Mouse (Mus musculus) liver, embryonic 16.5 days (tissue): Measurements from ENCODE around the gene Vps4b. TPM values are rescaled to one million over a fixed set of nuclear protein-coding genes. Genes with fewer than 3 reads are reported as not detected.

Experiments
- ATAC-seq: fragments of 200-750 bp; cut with Nextera tagmentation; 2 replicates; pipeline ENCODE4 v1.8.0; 2017; ENCODE audit warnings: low read depth, mild to moderate bottlenecking, moderate number of reproducible peaks, moderate library complexity
- H3K27ac ChIP-seq: fragments of 300-500 bp; sonication (generic); 2 replicates; pipeline ENCODE4 v1.5.1; 2014; ENCODE audit warnings: mild to moderate bottlenecking, low read length
- H3K27me3 ChIP-seq: fragments of 300-500 bp; sonication (generic); 2 replicates; pipeline ENCODE4 v1.6.1; 2014; ENCODE audit warnings: low read depth, low read length, mixed read lengths; ENCODE audit not compliant: control insufficient read depth, insufficient read depth
- H3K36me3 ChIP-seq: fragments of 300-500 bp; sonication (generic); 2 replicates; pipeline ENCODE4 v1.6.1; 2014; ENCODE audit warnings: mild to moderate bottlenecking; ENCODE audit not compliant: control insufficient read depth, insufficient read depth
- H3K4me1 ChIP-seq: fragments of 300-500 bp; sonication (generic); 2 replicates; pipeline ENCODE4 v1.6.1; 2014; ENCODE audit warnings: low read depth, low read length, mixed read lengths; ENCODE audit not compliant: control insufficient read depth
- H3K4me2 ChIP-seq: fragments of 300-500 bp; sonication (generic); 2 replicates; pipeline ENCODE4 v1.6.1; 2014; ENCODE audit warnings: low read depth, low read length, mixed read lengths
- H3K4me3 ChIP-seq: fragments of 300-500 bp; sonication (generic); 2 replicates; pipeline ENCODE4 v1.5.1; 2014; ENCODE audit warnings: low read depth, mild to moderate bottlenecking, low read length
- H3K9ac ChIP-seq: fragments of 300-500 bp; sonication (generic); 2 replicates; pipeline ENCODE4 v1.6.1; 2014; ENCODE audit warnings: low read depth, low read length
- H3K9me3 ChIP-seq: fragments of 300-500 bp; sonication (generic); replicated peaks from 2 replicates; pipeline ENCODE4 v1.6.1; 2016; ENCODE audit warnings: low read length; ENCODE audit not compliant: control insufficient read depth
- WGBS: fragments of 180-500 bp; shearing (Covaris S2); extraction: QIAGEN DNeasy Blood & Tissue Kit; methylation state at CpG from one replicate; pipeline ENCODE4 v1.1.7; 2014; ENCODE audit not compliant: insufficient replicate concordance; 5-methylcytosine and 5-hydroxymethylcytosine counted together
- polyA plus RNA-seq: library from polyadenylated mRNA; unstranded; fragments of >200 nt; fragmentation: Nextera tagmentation; extraction: Ambion mirVana; gene quantifications from 2 replicates; pipeline ENCODE4 v1.2.1, GENCODE M21; 2015

The Vps4b gene
- polyA plus RNA-seq, 1 experiment from 2014 or later = 22.6 TPM

DNA sequence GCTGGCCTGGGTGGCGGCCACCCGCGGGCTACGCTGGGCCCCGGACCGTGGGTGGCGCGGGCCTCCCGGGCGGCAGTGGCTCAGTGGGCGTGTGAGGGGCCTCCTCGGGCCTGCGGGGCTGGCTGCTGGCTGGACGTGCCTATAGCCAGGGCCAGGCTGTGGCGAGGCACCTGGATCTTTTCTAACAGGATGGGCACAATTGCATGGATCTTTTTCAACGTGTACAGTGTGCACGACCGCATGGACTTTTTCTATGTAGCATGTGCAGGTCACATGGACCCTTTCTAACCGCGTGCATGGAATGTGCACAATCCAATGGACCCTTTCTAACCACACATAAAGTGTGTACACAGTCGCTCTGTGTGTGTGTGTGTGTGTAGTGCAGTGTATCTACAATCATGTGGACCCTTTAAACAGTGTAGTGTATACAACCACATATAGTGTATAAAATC lies 82.0 kb downstream of the Vps4b start:
- H3K4me2 ChIP-seq = peak overlapping the region; percentile 79
- peak overlapping the region; percentile 62 for H3K4me3 ChIP-seq
- H3K27me3 ChIP-seq = peaks cover 33% of the 10 kb centered on the region
- peaks cover 4% of the 10 kb centered on the region for H3K4me1 ChIP-seq
- H3K9ac ChIP-seq = peak overlapping the region; percentile 66
- no peaks in the 10 kb centered on the region for H3K9me3 ChIP-seq
- no peak; the same call in 1 of the 2 replicates for ATAC-seq
- H3K27ac ChIP-seq = no peak overlapping the region
- H3K36me3 ChIP-seq = no peaks in the 10 kb centered on the region
- WGBS = 4% methylated on average over 21 of the region's 21 CpGs

Other genes with a start within 250 kb of the Vps4b start
- gene Bcl2, start 82.5 kb downstream of the Vps4b start, polyA plus RNA-seq = 0.77 and 0.97 TPM in 2 replicates
- 3.5 and 3.6 TPM in 2 replicates for gene Kdsr, start 37.0 kb downstream of the Vps4b start, polyA plus RNA-seq
- not detected in 2 replicates for gene Serpinb5, start 64.4 kb upstream of the Vps4b start, polyA plus RNA-seq
- gene Serpinb12, start 137.7 kb upstream of the Vps4b start, polyA plus RNA-seq = 0.07 TPM in 1 of 2 replicates, not detected in the other
- not detected in 2 replicates for gene Serpinb13, start 184.3 kb upstream of the Vps4b start, polyA plus RNA-seq